8 mouse cellular contexts compared by ENCODE assay signal in the genomic region with DNA sequence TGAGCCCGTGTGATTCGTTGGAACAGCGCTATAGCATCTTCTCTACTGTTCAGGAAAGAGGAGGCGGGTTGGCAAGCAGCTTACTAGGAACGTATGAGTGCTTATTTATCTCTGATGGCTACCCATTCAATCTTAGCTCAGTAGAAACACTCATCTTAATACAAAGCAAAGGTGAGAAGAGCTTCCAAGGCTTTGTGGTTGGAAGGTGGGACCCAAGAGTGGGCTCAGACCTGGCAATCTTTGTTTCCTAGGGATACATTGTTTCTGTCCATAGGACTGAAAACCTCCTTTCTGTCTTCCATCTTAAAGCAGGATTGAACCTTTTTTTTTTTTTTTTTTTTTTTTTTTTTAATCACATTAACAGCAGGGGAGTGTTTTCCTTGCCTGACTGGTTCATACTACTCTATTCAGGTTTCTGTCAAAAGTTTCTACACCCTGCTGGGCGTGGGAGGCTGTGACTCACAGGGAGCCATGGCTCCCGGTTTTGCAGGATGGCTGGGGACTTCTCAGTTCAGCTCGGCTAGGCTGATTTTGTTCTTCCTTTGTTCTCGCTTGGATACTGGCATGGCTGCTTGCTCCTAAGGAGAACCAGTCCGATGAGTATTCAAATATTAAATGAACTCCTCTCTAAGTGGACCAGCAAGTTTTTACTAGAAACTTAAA.
DNase-seq lines count a peak whose midpoint lies in the region; ATAC-seq and TF ChIP-seq lines count a peak whose summit lies in the region.

No protein-coding gene starts in this region.

- no peaks in the 10 kb centered on the region for H3K36me3 ChIP-seq in heart, adult 2 months (ENCODE audit: control insufficient read depth, insufficient read depth, low read length)
- no peaks in the 10 kb centered on the region for H3K36me3 ChIP-seq in stomach, embryonic 15.5 days

- H3K27ac ChIP-seq in heart, adult 2 months: peak overlapping the region; percentile 7; the same call in 1 of the 2 replicates
- peak overlapping the region; percentile 70 for H3K27ac ChIP-seq in stomach, embryonic 15.5 days

- no peak overlapping the region for H3K4me3 ChIP-seq in heart, adult 2 months
- no peak overlapping the region for H3K4me3 ChIP-seq in stomach, embryonic 15.5 days (replicated peaks)

- H3K9ac ChIP-seq in heart, adult 2 months (ENCODE audit: low read depth, low read length): no peak overlapping the region
- no peak overlapping the region for H3K9ac ChIP-seq in stomach, embryonic 15.5 days

- H3K4me2 ChIP-seq in stomach, embryonic 15.5 days: no peak overlapping the region

- H3K9me3 ChIP-seq in stomach, embryonic 15.5 days: no peaks in the 10 kb centered on the region

- TF ChIP-seq EP300 in heart, adult 2 months (IDR thresholded peaks at IDR 0.05; ENCODE audit: insufficient read depth, low read depth, low read length): no peak

- H3K27me3 ChIP-seq in heart, adult 2 months (ENCODE audit: control insufficient read depth, insufficient read depth, low read length): no peaks in the 10 kb centered on the region
- H3K27me3 ChIP-seq in stomach, embryonic 15.5 days (replicated peaks): no peaks in the 10 kb centered on the region

- intact Hi-C loops in heart, adult 2 months (cut with DNase I): no loop called here
- intact Hi-C loops in heart, postnatal 36 days (cut with DNase I): no loop called here

- TF ChIP-seq POLR2A in heart, adult 2 months (IDR thresholded peaks at IDR 0.05; ENCODE audit: insufficient read depth, low read depth, low read length): no peak

- no peaks in the 10 kb centered on the region for H3K79me2 ChIP-seq in heart, adult 2 months (replicated peaks; ENCODE audit: control insufficient read depth, insufficient read depth, low read length)

- no peaks in the 10 kb centered on the region for H3K4me1 ChIP-seq in heart, adult 2 months (ENCODE audit: control insufficient read depth, insufficient read depth, low read length)
- peaks cover 7% of the 10 kb centered on the region for H3K4me1 ChIP-seq in stomach, embryonic 15.5 days

- peak in 1 of 2 experiments; percentile 30 for DNase-seq in heart, adult 2 months
- DNase-seq in heart, postnatal 36 days: no peak
- peak; percentile 89 for DNase-seq in right cerebral cortex, adult 18-20 months
- DNase-seq in right cerebral cortex, postnatal 4 days: no peak
- peak; percentile 49 for DNase-seq in left cerebral cortex, adult 11 months (ENCODE audit: low spot score)
- DNase-seq in cerebellum, adult 11-12 months: no peak
- no peak for DNase-seq in ovary, postnatal 10 days (ENCODE audit: low spot score)

- no peak for TF ChIP-seq CTCF in heart, adult 2 months (IDR thresholded peaks at IDR 0.05)

- ATAC-seq in stomach, embryonic 15.5 days (ENCODE audit: insufficient read depth, low FRiP score, low read depth): peak; percentile 76

- WGBS in heart, adult 2 months: 53% methylated on average over 10 of the region's 10 CpGs
- WGBS in stomach, embryonic 15.5 days: 53% methylated on average over 10 of the region's 10 CpGs

Comparison
In these comparisons a context has a peak if more than half of its experiments do, and no peak if none do; other contexts are left out.
1. DNase-seq: peak in right cerebral cortex, adult 18-20 months (single experiment) and left cerebral cortex, adult 11 months (single experiment); none in heart, postnatal 36 days (0 of 2), right cerebral cortex, postnatal 4 days (single experiment), cerebellum, adult 11-12 months (single experiment) and ovary, postnatal 10 days (single experiment).